Mouse (Mus musculus) brown adipose tissue, adult 24 weeks (tissue): ENCODE data around the gene Cd101. TPM values are rescaled to one million over a fixed set of nuclear protein-coding genes. Genes with fewer than 3 reads are reported as not detected.

Source experiments
- H3K27ac ChIP-seq: fragments of 200-500 bp; replicated peaks from 2 replicates; pipeline ENCODE4 v1.5.1; 2012; ENCODE audit warnings: low read depth, mild to moderate bottlenecking, low read length
- H3K4me1 ChIP-seq: fragments of 200-500 bp; 2 replicates; pipeline ENCODE4 v1.6.1; 2012; ENCODE audit warnings: low read length, mixed read lengths; ENCODE audit not compliant: control insufficient read depth, insufficient read depth, insufficient read length
- H3K4me3 ChIP-seq: fragments of 200-500 bp; 2 replicates; pipeline ENCODE4 v1.5.1; 2012; ENCODE audit warnings: low read depth, mild to moderate bottlenecking, low read length, moderate library complexity; ENCODE audit not compliant: insufficient read depth
- polyA plus RNA-seq: library from polyadenylated mRNA; stranded (reverse); fragments of >200 nt; gene quantifications from 2 replicates; pipeline ENCODE4 v1.2.4, GENCODE M21; 2012; ENCODE audit not compliant: missing spikeins, insufficient read depth, insufficient read length

The Cd101 gene
- polyA plus RNA-seq, 1 experiment, result not detected

DNA sequence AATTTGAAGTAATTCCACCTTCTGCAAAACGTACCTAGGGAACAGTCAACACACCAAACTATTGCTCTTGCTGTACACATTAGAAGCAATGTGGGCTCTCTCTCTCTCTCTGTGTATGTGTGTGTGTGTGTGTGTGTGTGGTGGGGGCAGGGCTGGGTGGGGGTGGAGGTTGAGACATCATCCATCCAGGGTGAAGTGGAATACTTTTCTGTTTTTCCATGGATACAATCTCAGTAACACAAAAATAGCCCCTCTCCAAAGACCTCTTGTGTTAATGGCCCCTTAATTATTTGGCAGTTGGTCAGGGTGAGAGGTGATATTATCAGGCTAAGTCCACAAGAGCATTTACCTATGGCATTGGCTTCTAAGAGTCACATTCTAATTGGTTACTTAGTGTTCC lies 2.6 kb downstream of the Cd101 start:
- H3K27ac ChIP-seq, result no peak overlapping the region
- H3K4me3 ChIP-seq, result no peak overlapping the region
- H3K4me1 ChIP-seq, result no peaks in the 10 kb centered on the region; the same call in 1 of the 2 replicates

DNA sequence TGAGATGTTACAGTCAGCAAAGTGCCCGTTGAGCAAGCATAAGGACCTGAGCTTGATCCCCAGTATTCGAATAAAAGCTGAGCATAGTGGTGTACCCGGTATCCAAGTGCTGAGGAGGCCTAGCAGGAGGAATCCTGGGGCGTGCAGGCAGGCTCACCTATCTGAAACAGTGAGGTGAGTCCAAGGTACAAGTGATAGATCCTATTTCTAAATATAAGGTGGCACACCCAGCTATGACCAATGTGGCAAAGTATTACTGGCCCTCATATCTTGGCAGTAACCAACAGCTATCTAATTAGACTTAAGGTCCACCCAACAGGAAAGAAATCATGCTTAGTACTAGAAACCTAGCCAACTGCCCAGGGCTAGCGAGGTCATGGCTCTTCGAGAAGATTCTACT lies 6.4 kb downstream of the Cd101 start:
- Histone ChIP-seq H3K4me1 (no peaks in the 10 kb centered on the region), H3K27ac (no peak overlapping the region), H3K4me3 (no peak overlapping the region)

DNA sequence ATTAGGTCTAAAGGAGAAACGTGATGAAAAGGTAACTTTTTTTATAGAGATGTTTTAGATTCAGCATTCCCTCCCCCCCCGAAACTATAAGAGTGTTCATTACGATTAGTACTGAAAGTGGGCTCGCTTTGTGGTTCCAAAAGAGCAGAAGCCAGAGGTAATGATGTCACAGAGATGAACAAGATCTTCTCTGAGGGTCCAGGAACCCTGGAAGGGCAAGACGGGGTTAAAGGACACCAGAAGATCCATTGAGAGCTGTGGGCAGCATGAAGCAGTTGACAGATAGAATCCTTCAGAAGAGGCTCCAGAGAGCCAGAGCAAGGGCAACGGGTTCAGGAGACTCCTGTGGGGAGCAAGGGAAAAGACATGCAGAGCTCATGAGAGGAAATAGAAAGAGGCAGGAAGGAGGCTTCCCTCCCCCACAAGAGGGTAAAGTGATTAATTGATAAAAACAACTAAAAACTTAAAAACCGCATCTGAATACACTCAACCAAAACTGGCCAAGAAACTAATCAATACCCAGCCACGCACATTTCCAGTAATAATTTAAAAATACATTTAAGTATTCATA lies 7.8 kb downstream of the Cd101 start:
- Histone ChIP-seq H3K4me1 (no peaks in the 10 kb centered on the region), H3K4me3 (no peak overlapping the region), H3K27ac (no peak overlapping the region)

DNA sequence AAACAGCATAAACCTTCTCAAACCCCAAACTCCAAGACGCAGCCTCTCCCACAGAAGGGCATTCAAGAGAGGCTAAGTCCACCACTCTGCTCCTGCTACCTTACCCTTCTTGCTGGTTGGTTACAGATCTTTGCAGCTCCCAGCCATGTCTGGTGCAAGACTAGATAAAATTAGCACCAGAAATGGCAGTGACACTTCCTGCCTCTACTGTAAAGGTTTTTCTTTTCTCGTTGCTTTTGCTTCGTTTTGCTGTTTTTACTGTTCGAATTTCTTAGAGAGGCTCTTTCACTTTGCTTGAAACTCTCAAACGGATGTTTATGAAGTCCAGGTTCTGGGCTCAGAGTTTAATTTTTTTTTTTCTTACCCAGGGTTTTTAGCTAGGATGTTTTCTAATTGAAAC lies 8.3 kb downstream of the Cd101 start:
- H3K4me1 ChIP-seq, result no peaks in the 10 kb centered on the region
- H3K27ac ChIP-seq, result no peak overlapping the region
- no peak overlapping the region for H3K4me3 ChIP-seq

DNA sequence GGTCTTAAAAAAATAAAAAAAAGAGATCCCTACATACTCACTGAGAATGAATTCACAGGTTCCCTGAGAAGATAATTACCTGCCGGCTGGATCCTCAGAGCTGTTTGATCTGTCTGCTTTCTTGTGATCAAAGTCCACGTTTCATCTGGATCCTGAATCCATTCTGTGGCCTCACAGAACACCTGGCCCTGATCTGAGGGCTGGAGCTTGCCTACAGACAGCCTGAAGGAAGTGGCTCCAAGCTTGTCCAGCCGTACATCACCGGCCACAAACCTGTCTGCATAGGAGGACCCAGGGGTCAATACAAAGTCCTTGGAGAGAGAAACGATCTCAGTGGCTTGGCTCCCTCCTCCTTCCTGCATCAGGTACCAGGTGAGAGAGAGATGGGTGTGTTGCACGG lies 10.9 kb downstream of the Cd101 start:
- H3K4me3 ChIP-seq, result no peak overlapping the region
- H3K27ac ChIP-seq, result no peak overlapping the region
- H3K4me1 ChIP-seq, result no peaks in the 10 kb centered on the region

DNA sequence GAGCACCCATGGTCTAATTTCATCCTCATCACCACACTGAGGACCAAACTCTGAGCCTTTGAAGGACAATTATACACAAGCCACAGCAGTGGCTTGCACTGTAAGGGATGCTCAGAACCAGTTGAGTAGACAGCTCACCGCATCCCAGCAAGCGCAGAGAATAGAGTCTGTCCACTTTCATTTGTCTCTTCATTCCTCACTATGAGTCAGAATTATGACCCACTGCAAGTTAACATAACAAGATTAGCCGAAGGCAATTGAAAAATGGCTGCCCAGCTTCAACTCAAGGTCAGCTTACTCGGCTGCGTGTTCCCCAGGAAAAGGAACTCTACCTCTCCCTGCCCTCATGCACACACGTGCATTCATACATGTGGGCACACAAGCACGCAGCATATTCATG lies 13.3 kb downstream of the Cd101 start:
- Histone ChIP-seq H3K4me3 (no peak overlapping the region), H3K27ac (no peak overlapping the region), H3K4me1 (no peaks in the 10 kb centered on the region)

DNA sequence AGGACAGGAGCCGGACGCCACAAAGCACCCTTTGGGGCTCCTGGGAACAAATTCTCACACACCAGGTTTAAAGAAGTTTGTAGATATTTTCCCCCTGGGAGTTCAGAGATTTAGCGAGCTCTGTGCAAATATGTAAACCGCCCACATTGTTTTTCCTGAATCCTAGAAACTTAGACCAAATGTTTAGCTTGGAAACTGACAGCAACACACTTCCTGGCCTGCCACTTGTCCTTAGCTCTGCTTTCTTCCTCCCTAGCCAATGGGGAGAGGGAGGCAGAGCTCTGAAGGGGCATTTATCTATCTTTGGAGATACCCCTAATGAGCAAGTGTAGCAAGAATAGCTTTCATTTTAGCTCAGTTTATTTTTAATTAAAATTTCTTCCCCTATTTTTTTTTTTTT lies 14.1 kb downstream of the Cd101 start:
- Histone ChIP-seq H3K4me3 (no peak overlapping the region), H3K4me1 (no peaks in the 10 kb centered on the region), H3K27ac (no peak overlapping the region)

DNA sequence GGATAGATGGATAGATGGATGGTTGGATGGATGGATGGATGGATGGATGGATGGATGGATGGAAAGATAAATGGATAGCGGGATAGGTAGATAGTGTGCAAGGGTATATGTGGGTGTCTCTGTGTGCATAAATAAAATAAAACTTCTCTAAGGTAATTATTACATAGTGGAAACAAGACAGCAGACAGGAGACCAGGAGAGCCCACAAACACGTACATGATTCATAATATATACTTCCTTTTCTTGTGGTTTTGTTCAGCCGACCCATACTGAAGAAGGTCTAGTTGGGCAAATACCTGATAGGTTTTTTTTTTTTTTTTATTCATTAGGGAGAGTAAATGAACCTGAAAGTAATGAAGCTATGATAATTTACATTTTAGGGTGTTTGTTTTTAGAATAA lies 15.8 kb downstream of the Cd101 start:
- Histone ChIP-seq H3K4me1 (no peaks in the 10 kb centered on the region), H3K27ac (no peak overlapping the region), H3K4me3 (no peak overlapping the region)

DNA sequence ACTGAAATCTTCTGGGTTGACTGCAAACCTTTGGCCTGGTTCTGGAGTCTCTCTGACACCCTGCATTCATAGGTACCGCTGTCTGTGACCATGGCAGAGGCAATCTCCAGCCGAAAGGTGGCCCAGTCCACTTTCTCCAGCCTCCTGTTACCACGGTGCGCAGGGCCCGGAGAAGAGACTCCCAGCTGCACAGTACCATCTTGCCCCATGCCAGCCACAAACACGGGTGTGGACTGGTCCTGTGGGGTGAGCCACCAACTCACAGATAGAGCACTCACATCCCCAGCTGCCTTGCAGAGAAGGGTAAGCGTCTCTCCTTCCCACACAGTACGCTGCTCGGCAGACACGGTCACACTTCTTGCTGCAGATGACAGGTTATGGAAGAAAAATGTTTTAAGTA lies 16.4 kb downstream of the Cd101 start:
- Histone ChIP-seq H3K27ac (no peak overlapping the region), H3K4me1 (no peaks in the 10 kb centered on the region), H3K4me3 (no peak overlapping the region)

DNA sequence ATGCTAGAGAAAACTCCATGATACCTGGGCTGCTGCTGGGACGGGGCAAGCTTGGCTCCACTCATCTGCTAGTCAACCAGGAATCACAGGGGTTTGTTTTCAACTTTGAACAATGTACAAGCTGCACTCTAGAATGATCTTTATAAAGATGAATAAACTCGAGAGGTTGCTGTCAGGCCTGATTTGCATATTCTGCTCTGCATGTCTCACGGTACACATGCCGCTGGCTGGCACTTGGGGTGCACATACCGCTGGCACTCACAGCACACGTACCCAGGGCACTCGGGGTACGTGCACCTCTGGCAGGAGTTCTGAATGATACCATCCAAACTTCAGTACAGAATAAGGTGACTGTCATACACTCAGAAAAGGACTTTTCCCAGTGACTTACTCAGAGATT lies 16.8 kb downstream of the Cd101 start:
- no peaks in the 10 kb centered on the region for H3K4me1 ChIP-seq
- no peak overlapping the region for H3K4me3 ChIP-seq
- H3K27ac ChIP-seq, result no peak overlapping the region

DNA sequence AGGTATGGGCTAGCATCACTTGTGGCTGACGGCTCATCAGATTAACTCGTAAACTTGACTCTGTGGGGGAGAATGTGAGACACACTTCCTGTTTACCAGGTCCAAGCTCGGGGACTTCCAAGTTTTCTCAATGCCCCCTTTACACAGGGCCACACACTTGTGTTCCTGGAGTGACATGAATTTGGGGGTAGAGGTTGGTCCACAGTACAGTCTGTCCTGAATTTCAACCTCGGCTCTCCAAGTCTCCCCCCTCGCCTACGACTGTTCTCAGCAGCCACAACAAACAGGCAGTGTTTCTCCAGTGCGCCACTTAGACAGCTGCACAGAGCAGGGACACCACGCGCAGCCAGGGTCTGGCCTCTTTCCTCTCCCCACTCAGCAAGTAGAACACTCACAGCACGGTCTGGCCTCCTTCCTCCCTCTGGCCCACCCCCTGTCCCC lies 17.2 kb downstream of the Cd101 start:
- Histone ChIP-seq H3K27ac (no peak overlapping the region), H3K4me1 (no peaks in the 10 kb centered on the region), H3K4me3 (no peak overlapping the region)

DNA sequence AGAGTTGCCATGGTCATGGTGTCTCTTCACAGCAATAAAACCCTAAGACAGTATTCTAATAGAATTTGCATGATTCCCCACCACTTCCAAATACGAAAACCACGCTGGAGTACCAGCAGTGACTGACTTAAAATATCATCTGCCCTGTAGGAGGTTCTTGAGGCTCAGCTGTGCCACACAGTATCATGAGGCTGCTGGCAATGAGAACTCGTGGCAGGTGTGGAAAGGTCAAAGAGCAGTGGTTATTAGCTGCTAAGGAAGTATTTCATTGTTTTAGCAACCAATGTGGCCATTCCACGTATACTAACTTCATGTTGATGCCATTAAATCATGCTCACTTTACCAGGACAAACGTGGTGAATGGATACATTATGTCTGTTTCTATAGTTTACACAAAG lies 18.2 kb downstream of the Cd101 start:
- Histone ChIP-seq H3K4me3 (no peak overlapping the region), H3K4me1 (no peaks in the 10 kb centered on the region), H3K27ac (no peak overlapping the region)

DNA sequence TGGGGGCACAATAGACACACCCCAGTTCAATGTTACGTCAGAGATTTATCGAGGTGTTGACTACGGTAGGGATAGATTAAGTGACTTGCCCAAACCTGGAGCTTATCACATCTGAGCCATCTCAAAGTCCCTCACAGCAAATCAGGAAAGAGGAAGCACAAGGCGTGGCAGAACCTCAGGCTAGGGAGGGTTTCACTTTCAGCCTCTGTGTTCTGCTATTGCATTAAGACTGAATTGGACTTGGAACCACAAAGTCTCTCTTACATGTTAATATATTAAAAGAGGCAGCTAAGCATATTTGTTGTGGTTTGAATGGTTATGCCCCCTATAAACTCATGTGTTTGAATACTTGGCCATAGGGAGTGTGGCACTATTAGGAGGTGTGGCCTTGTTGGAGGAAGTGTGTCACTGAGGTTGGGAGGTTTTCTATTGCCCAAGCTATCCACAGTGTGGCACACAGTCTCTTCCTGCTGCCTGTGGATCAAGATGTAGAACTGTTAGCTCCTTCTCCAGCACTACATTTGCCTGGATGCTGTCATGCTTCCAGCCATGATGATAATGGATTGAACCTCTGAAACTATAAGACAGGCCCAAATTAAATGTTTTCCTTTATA lies 18.7 kb downstream of the Cd101 start:
- no peak overlapping the region for H3K27ac ChIP-seq
- H3K4me1 ChIP-seq, result no peaks in the 10 kb centered on the region
- no peak overlapping the region for H3K4me3 ChIP-seq

DNA sequence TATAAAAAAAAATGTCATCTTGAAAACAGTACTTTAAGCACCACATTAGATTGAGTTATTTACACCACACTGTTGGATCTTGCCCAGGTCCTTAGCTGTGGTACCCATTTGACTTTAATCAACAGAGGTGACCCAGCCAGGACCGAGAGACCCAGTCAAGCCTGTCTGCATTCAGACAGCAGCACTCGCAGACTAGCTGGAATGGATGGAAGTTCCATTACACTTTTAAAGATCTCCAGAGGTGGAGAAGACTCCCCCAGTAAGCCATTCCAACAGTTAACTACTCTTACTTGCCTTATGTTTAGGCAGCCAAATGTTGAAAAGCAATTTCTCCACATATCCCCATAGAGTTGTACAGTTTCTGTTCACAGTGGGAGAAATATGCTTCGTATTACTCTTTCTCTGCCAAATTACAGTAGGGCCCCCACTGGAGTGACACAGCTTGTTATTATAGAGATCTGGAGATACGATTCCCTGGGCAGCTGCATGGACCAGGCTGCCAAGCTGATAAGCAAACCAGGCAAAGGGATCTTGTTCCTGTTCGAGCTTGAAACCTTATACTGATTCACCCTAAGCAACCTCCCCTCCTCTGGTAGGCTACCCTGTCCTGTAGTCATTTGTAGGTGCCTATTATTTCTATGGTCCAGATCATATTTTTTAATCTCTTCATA lies 22.1 kb downstream of the Cd101 start:
- Histone ChIP-seq H3K4me3 (no peak overlapping the region), H3K4me1 (no peaks in the 10 kb centered on the region), H3K27ac (no peak overlapping the region)

DNA sequence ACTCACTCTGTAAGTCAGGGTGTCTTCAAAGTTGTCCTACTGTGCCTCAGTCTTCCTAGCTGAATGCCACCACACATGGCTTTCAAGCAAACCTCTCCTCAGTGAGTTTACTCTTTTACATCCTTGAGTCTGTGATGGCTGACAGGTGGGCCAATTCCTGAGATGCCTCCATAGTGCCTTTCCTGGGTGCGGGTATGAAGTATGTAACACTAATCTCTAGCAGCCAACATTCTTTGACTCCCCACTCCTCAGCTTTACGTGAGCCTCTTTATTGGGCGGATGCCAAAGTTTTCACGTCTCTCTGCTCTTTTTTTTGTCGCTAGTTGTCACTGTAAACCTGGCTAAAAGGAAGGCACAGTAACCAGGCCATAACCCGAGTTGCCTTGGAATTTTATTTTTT lies 24.0 kb downstream of the Cd101 start:
- no peak overlapping the region for H3K4me3 ChIP-seq
- H3K4me1 ChIP-seq, result no peaks in the 10 kb centered on the region
- no peak overlapping the region for H3K27ac ChIP-seq
